Mouse (Mus musculus) erythroblast, embryonic 14.5 days (primary cell): ENCODE measurements around the gene Rad50.

ENCODE experiments used
- GATA1 ChIP-seq: IDR thresholded peaks from 2 replicates; pipeline ENCODE4 v1.6.1; 2012; ENCODE audit warnings: low read length, inconsistent platforms, mixed read lengths
- TAL1 ChIP-seq: IDR thresholded peaks from 3 replicates; pipeline ENCODE4 v1.6.1; 2012; ENCODE audit warnings: low read length, inconsistent platforms, mixed read lengths

DNA sequence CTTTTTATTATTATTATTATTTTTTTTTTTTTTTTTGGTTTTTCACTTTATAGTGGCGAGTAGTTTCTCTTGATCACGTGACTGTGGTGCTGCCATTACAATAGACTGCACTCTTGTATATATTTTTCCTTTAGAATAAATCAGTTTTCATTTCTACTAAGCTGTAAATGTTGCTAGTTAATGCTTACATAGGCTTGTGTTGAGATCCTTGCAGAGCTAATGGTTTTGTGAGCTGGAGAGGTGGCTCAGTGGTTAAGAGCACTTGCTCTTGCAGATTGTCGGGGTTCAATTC, 545 bp upstream of the Rad50 start:
- no peak for TF ChIP-seq TAL1
- no peak for TF ChIP-seq GATA1
